Mouse (Mus musculus) midbrain, embryonic 11.5 days (tissue): ENCODE measurements around the gene Oosp1. TPM values are rescaled to one million over a fixed set of nuclear protein-coding genes. Genes with fewer than 3 reads are reported as not detected.

Experiments
- ATAC-seq: fragments of 200-750 bp; cut with Nextera tagmentation; 2 replicates; pipeline ENCODE4 v1.8.0; 2017; ENCODE audit warnings: moderate TSS enrichment, moderate library complexity; ENCODE audit not compliant: low FRiP score
- DNase-seq: peaks from one replicate; pipeline ENCODE4 v3.0.0; 2015; ENCODE audit warnings: low spot score; ENCODE audit errors: missing footprints
- H3K27ac ChIP-seq: fragments of 300-500 bp; sonication (generic); 2 replicates; pipeline ENCODE4 v1.5.1; 2014; ENCODE audit warnings: low read depth, low read length
- H3K27me3 ChIP-seq: fragments of 300-500 bp; sonication (generic); 2 replicates; pipeline ENCODE4 v1.6.1; 2014; ENCODE audit warnings: mild to moderate bottlenecking, low read length, moderate library complexity, mixed read lengths; ENCODE audit not compliant: control insufficient read depth, insufficient read depth
- H3K36me3 ChIP-seq: fragments of 300-500 bp; sonication (generic); 2 replicates; pipeline ENCODE4 v1.6.1; 2014; ENCODE audit warnings: mild to moderate bottlenecking, low read length, moderate library complexity, mixed read lengths; ENCODE audit not compliant: control insufficient read depth, insufficient read depth
- H3K4me1 ChIP-seq: fragments of 300-500 bp; sonication (generic); 2 replicates; pipeline ENCODE4 v1.6.1; 2014; ENCODE audit warnings: low read length; ENCODE audit not compliant: control insufficient read depth, insufficient read depth
- H3K4me2 ChIP-seq: fragments of 300-500 bp; sonication (generic); 2 replicates; pipeline ENCODE4 v1.6.1; 2014; ENCODE audit warnings: mild to moderate bottlenecking, moderate library complexity
- H3K4me3 ChIP-seq: fragments of 300-500 bp; sonication (generic); 2 replicates; pipeline ENCODE4 v1.5.1; 2014; ENCODE audit warnings: low read depth, low read length
- H3K9ac ChIP-seq: fragments of 300-500 bp; sonication (generic); 2 replicates; pipeline ENCODE4 v1.6.1; 2014; ENCODE audit warnings: low read length
- H3K9me3 ChIP-seq: fragments of 300-500 bp; sonication (generic); 2 replicates; pipeline ENCODE4 v1.6.1; 2016; ENCODE audit warnings: low read length; ENCODE audit not compliant: control insufficient read depth
- WGBS: fragments of 180-500 bp; shearing (Covaris S2); extraction: QIAGEN DNeasy Blood & Tissue Kit; methylation state at CpG from one replicate; pipeline ENCODE4 v1.1.7; 2014; 5-methylcytosine and 5-hydroxymethylcytosine counted together
- polyA plus RNA-seq: library from polyadenylated mRNA; unstranded; fragments of >200 nt; fragmentation: Nextera tagmentation; extraction: Ambion mirVana; gene quantifications from 2 replicates; pipeline ENCODE4 v1.2.1, GENCODE M21; 2014

Oosp1 gene
- polyA plus RNA-seq, 1 experiment from 2014 or later = not detected

GRCm38 (mm10) chr19:11696755-11697154, 5.8 kb upstream of the Oosp1 start, which contains the start of gene Oosp3:
Gene Oosp3 (plus strand): TSS chr19:11697055.
- Histone ChIP-seq H3K4me2 (no peak within 1 kb of the TSS), H3K36me3 (no peaks in the 10 kb centered on the region), H3K4me1 (no peaks in the 10 kb centered on the region), H3K27ac (no peak within 1 kb of the TSS), H3K9ac (no peak within 1 kb of the TSS), H3K9me3 (no peaks in the 10 kb centered on the region), H3K4me3 (no peak within 1 kb of the TSS), H3K27me3 (no peaks in the 10 kb centered on the region)
- 82% methylated on average over 2 of the region's 2 CpGs for WGBS
- DNase-seq (no peak), ATAC-seq (no peak)

GRCm38 (mm10) chr19:11691454-11691853, 504 bp upstream of the Oosp1 start:
- no peak overlapping the region for H3K4me3 ChIP-seq
- no peak overlapping the region for H3K27ac ChIP-seq
- no peaks in the 10 kb centered on the region for H3K36me3 ChIP-seq
- 74% methylated on average over 1 of the region's 1 CpGs for WGBS
- H3K9ac ChIP-seq = no peak overlapping the region
- H3K27me3 ChIP-seq = no peaks in the 10 kb centered on the region
- H3K4me2 ChIP-seq = no peak overlapping the region
- no peak for DNase-seq
- no peak for ATAC-seq
- no peaks in the 10 kb centered on the region for H3K9me3 ChIP-seq
- no peaks in the 10 kb centered on the region for H3K4me1 ChIP-seq

- Histone ChIP-seq H3K9me3 (no peaks in the 10 kb centered on the region), H3K27ac (no peak overlapping the region), H3K4me3 (no peak overlapping the region), H3K27me3 (no peaks in the 10 kb centered on the region), H3K36me3 (no peaks in the 10 kb centered on the region), H3K4me2 (no peak overlapping the region), H3K4me1 (no peaks in the 10 kb centered on the region), H3K9ac (no peak overlapping the region)
- no peak for DNase-seq
- no peak for ATAC-seq
These were observed 29.4 kb downstream of the Oosp1 start for GRCm38 (mm10) chr19:11661562-11661961.

GRCm38 (mm10) chr19:11660459-11660858, 30.5 kb downstream of the Oosp1 start, which contains the start of gene Oosp2:
Gene Oosp2 (minus strand): TSS chr19:11660559.
- H3K27me3 ChIP-seq = no peaks in the 10 kb centered on the region
- H3K9ac ChIP-seq = no peak within 1 kb of the TSS
- no peaks in the 10 kb centered on the region for H3K36me3 ChIP-seq
- ATAC-seq (no peak), DNase-seq (no peak)
- H3K4me3 ChIP-seq = no peak within 1 kb of the TSS
- H3K4me1 ChIP-seq = no peaks in the 10 kb centered on the region
- no peak within 1 kb of the TSS for H3K27ac ChIP-seq
- no peaks in the 10 kb centered on the region for H3K9me3 ChIP-seq
- H3K4me2 ChIP-seq = no peak within 1 kb of the TSS
- 89% methylated on average over 5 of the region's 5 CpGs for WGBS

- Histone ChIP-seq H3K36me3 (no peaks in the 10 kb centered on the region), H3K4me1 (no peaks in the 10 kb centered on the region), H3K9me3 (no peaks in the 10 kb centered on the region), H3K4me2 (no peak overlapping the region), H3K9ac (no peak overlapping the region), H3K27me3 (no peaks in the 10 kb centered on the region), H3K4me3 (no peak overlapping the region), H3K27ac (no peak overlapping the region)
- DNase-seq (no peak), ATAC-seq (no peak)
- WGBS = 79% methylated on average over 2 of the region's 2 CpGs
These were observed 31.8 kb downstream of the Oosp1 start for GRCm38 (mm10) chr19:11659142-11659541.

GRCm38 (mm10) chr19:11649564-11649963, 41.4 kb downstream of the Oosp1 start:
- Histone ChIP-seq H3K4me3 (no peak overlapping the region), H3K36me3 (no peaks in the 10 kb centered on the region), H3K27ac (no peak overlapping the region), H3K9ac (no peak overlapping the region), H3K9me3 (no peaks in the 10 kb centered on the region), H3K27me3 (no peaks in the 10 kb centered on the region), H3K4me1 (no peaks in the 10 kb centered on the region), H3K4me2 (no peak overlapping the region)
- ATAC-seq (no peak), DNase-seq (no peak)
- WGBS = 86% methylated on average over 4 of the region's 4 CpGs

- WGBS = 70% methylated on average over 3 of the region's 3 CpGs
- H3K4me3 ChIP-seq = no peak overlapping the region
- DNase-seq = no peak
- H3K4me2 ChIP-seq = no peak overlapping the region
- no peaks in the 10 kb centered on the region for H3K27me3 ChIP-seq
- H3K27ac ChIP-seq = no peak overlapping the region
- no peaks in the 10 kb centered on the region for H3K4me1 ChIP-seq
- H3K9me3 ChIP-seq = no peaks in the 10 kb centered on the region
- H3K9ac ChIP-seq = no peak overlapping the region
- no peak for ATAC-seq
- H3K36me3 ChIP-seq = no peaks in the 10 kb centered on the region
These were observed 44.8 kb downstream of the Oosp1 start for GRCm38 (mm10) chr19:11646166-11646565.

- no peak for DNase-seq
- WGBS = 77% methylated on average over 1 of the region's 1 CpGs
These were observed 50.2 kb downstream of the Oosp1 start, which contains the start of gene Ms4a3 for GRCm38 (mm10) chr19:11640732-11641131. Gene Ms4a3 (minus strand): TSS chr19:11640851.

GRCm38 (mm10) chr19:11639038-11639437, 51.9 kb downstream of the Oosp1 start:
- Histone ChIP-seq H3K9me3 (no peaks in the 10 kb centered on the region), H3K4me1 (no peaks in the 10 kb centered on the region), H3K36me3 (no peaks in the 10 kb centered on the region), H3K27me3 (no peaks in the 10 kb centered on the region), H3K9ac (no peak overlapping the region), H3K4me3 (no peak overlapping the region), H3K4me2 (no peak overlapping the region), H3K27ac (no peak overlapping the region)
- no peak for DNase-seq
- ATAC-seq = no peak
- WGBS = 84% methylated on average over 4 of the region's 4 CpGs

More at GRCm38 (mm10) chr19:11640732-11641131, 50.2 kb downstream of the Oosp1 start, which contains the start of gene Ms4a3:
- no peak for ATAC-seq
- no peaks in the 10 kb centered on the region for H3K9me3 ChIP-seq
- H3K4me1 ChIP-seq = no peaks in the 10 kb centered on the region
- H3K27me3 ChIP-seq = no peaks in the 10 kb centered on the region
- no peak within 1 kb of the TSS for H3K4me3 ChIP-seq
- no peak within 1 kb of the TSS for H3K4me2 ChIP-seq
- no peak within 1 kb of the TSS for H3K27ac ChIP-seq
- no peaks in the 10 kb centered on the region for H3K36me3 ChIP-seq
- no peak within 1 kb of the TSS for H3K9ac ChIP-seq
